Mouse (Mus musculus) olfactory bulb, adult 2 months (tissue): ENCODE data around the gene Wdcp.

Source experiments
- CTCF ChIP-seq: fragments of 200-500 bp; IDR thresholded peaks from 2 replicates; pipeline ENCODE4 v1.5.1; 2012; ENCODE audit warnings: low read depth, mild to moderate bottlenecking, low read length, moderate library complexity; ENCODE audit not compliant: insufficient read depth
- POLR2A ChIP-seq: fragments of 200-500 bp; IDR thresholded peaks from 2 replicates; pipeline ENCODE4 v1.6.1; 2012; ENCODE audit warnings: mild to moderate bottlenecking, low read depth, low read length, moderate library complexity; ENCODE audit not compliant: insufficient read depth

GRCm38 (mm10) chr12:4793718-4794117 is 49.4 kb upstream of the Wdcp start:
- no peak for TF ChIP-seq CTCF
- no peak for TF ChIP-seq POLR2A
